Mouse (Mus musculus) right cerebral cortex, postnatal 36 days (tissue): ENCODE measurements around the gene Stau1.

Experiments
- DNase-seq, 2 experiments: peaks; one replicate each; pipeline ENCODE4 v3.0.0; 2022; ENCODE audit warnings: low spot score in 2 of 2, mixed read lengths in 1 of 2

The Stau1 gene

GRCm38 (mm10) chr2:166990861-166991260, 5.2 kb downstream of the Stau1 start:
- DNase-seq, result no peak

- no peak for DNase-seq
Measured at GRCm38 (mm10) chr2:166983351-166983894, 12.7 kb downstream of the Stau1 start.

- DNase-seq, result no peak
Measured at GRCm38 (mm10) chr2:166980161-166980560, 15.9 kb downstream of the Stau1 start.

- DNase-seq, result no peak
Measured at GRCm38 (mm10) chr2:166977490-166977889, 18.6 kb downstream of the Stau1 start.

GRCm38 (mm10) chr2:166976356-166976755, 19.7 kb downstream of the Stau1 start:
- DNase-seq, result no peak

GRCm38 (mm10) chr2:166974177-166974872, 21.8 kb downstream of the Stau1 start:
- no peak for DNase-seq

- DNase-seq, result no peak
Measured at GRCm38 (mm10) chr2:166973153-166973552, 22.9 kb downstream of the Stau1 start.

GRCm38 (mm10) chr2:166964773-166965172, 31.3 kb downstream of the Stau1 start:
- no peak for DNase-seq

GRCm38 (mm10) chr2:166963257-166963656, 32.8 kb downstream of the Stau1 start:
- DNase-seq, result no peak

- DNase-seq, result no peak
Measured at GRCm38 (mm10) chr2:166960648-166961330, 35.3 kb downstream of the Stau1 start.

GRCm38 (mm10) chr2:166956805-166957204, 39.3 kb downstream of the Stau1 start:
- DNase-seq, result peak in 1 of 2 experiments; percentile 42

- DNase-seq, result no peak
Measured at GRCm38 (mm10) chr2:166952151-166952550, 43.9 kb downstream of the Stau1 start.

- DNase-seq, result peak; percentile 29 to 39
Measured at GRCm38 (mm10) chr2:166950853-166951648, 45.0 kb downstream of the Stau1 start.

GRCm38 (mm10) chr2:166948936-166949335, 47.2 kb downstream of the Stau1 start:
- DNase-seq, result no peak

GRCm38 (mm10) chr2:166948246-166948645, 47.9 kb downstream of the Stau1 start:
- no peak for DNase-seq

GRCm38 (mm10) chr2:166945456-166945855, 50.6 kb downstream of the Stau1 start:
- DNase-seq, result no peak

- no peak for DNase-seq
Measured at GRCm38 (mm10) chr2:166944346-166944745, 51.8 kb downstream of the Stau1 start.

- no peak for DNase-seq
Measured at GRCm38 (mm10) chr2:166943146-166943545, 53.0 kb downstream of the Stau1 start.

GRCm38 (mm10) chr2:166936166-166936565, 59.9 kb downstream of the Stau1 start:
- no peak for DNase-seq

GRCm38 (mm10) chr2:166935582-166935981, 60.5 kb downstream of the Stau1 start:
- DNase-seq, result no peak

- DNase-seq, result no peak
Measured at GRCm38 (mm10) chr2:166934416-166934815, 61.7 kb downstream of the Stau1 start.

- DNase-seq, result no peak
Measured at GRCm38 (mm10) chr2:166933943-166934342, 62.2 kb downstream of the Stau1 start.
